Mouse (Mus musculus) limb, embryonic 10.5 days (tissue): ENCODE results near the gene Ccdc158. TPM values are rescaled to one million over a fixed set of nuclear protein-coding genes. Genes with fewer than 3 reads are reported as not detected.

Experiments
- DNase-seq: peaks from one replicate; pipeline ENCODE4 v3.0.0-alpha.2; 2017; ENCODE audit warnings: low spot score
- H3K27ac ChIP-seq: fragments of 300-500 bp; sonication (generic); 2 replicates; pipeline ENCODE4 v1.5.1; 2016; ENCODE audit warnings: mild to moderate bottlenecking
- H3K27me3 ChIP-seq: fragments of 300-500 bp; sonication (generic); 2 replicates; pipeline ENCODE4 v1.6.1; 2016; ENCODE audit warnings: low read depth, mild to moderate bottlenecking; ENCODE audit not compliant: poor library complexity, severe bottlenecking
- H3K36me3 ChIP-seq: fragments of 300-500 bp; sonication (generic); 2 replicates; pipeline ENCODE4 v1.6.1; 2016; ENCODE audit warnings: mild to moderate bottlenecking, moderate library complexity
- H3K4me1 ChIP-seq: fragments of 300-500 bp; sonication (generic); 2 replicates; pipeline ENCODE4 v1.6.1; 2016
- H3K4me3 ChIP-seq: fragments of 300-500 bp; sonication (generic); 2 replicates; pipeline ENCODE4 v1.5.1; 2016; ENCODE audit warnings: mild to moderate bottlenecking, moderate library complexity
- H3K9me3 ChIP-seq: fragments of 300-500 bp; sonication (generic); replicated peaks from 2 replicates; pipeline ENCODE4 v1.6.1; 2016; ENCODE audit warnings: mild to moderate bottlenecking
- WGBS: fragments of 180-500 bp; shearing (Covaris S2); methylation state at CpG from one replicate; pipeline ENCODE4 v1.1.7; 2016; 5-methylcytosine and 5-hydroxymethylcytosine counted together
- polyA plus RNA-seq: library from polyadenylated mRNA; unstranded; fragments of >200 nt; fragmentation: Nextera tagmentation; extraction: Ambion mirVana; gene quantifications from 2 replicates; pipeline ENCODE4 v1.2.1, GENCODE M21; 2016

Ccdc158 gene
- polyA plus RNA-seq, 1 experiment from 2014 or later, result 0.45 TPM

GRCm38 (mm10) chr5:92682621-92683348 lies 7.7 kb upstream of the Ccdc158 start:
- no peaks in the 10 kb centered on the region for H3K36me3 ChIP-seq
- no peaks in the 10 kb centered on the region for H3K9me3 ChIP-seq
- peak; percentile 56 for DNase-seq
- peak overlapping the region; percentile 62 for H3K4me3 ChIP-seq
- H3K4me1 ChIP-seq, result peaks cover 18% of the 10 kb centered on the region
- H3K27me3 ChIP-seq, result 0 out of 2 replicates have a peak, but pooled peaks cover 7% of the 10 kb centered on the region
- under 1% methylated on average over 39 of the region's 39 CpGs for WGBS
- H3K27ac ChIP-seq, result peak overlapping the region; percentile 84

- H3K9me3 ChIP-seq, result no peaks in the 10 kb centered on the region
- whole genome bisulfite sequencing, result 92% methylated on average over 10 of the region's 10 CpGs
- no peak overlapping the region for H3K27ac ChIP-seq
- no peak for DNase-seq
- no peak overlapping the region for H3K4me3 ChIP-seq
- 0 out of 2 replicates have a peak, but pooled peaks cover 7% of the 10 kb centered on the region for H3K27me3 ChIP-seq
- peaks cover 18% of the 10 kb centered on the region for H3K4me1 ChIP-seq
- H3K36me3 ChIP-seq, result no peaks in the 10 kb centered on the region
Measured at GRCm38 (mm10) chr5:92681861-92682260, 6.8 kb upstream of the Ccdc158 start.

GRCm38 (mm10) chr5:92679441-92679840 lies 4.4 kb upstream of the Ccdc158 start:
- Histone ChIP-seq H3K4me3 (no peak overlapping the region), H3K4me1 (peaks cover 31% of the 10 kb centered on the region), H3K27ac (no peak overlapping the region), H3K27me3 (0 out of 2 replicates have a peak, but pooled peaks cover 9% of the 10 kb centered on the region), H3K9me3 (no peaks in the 10 kb centered on the region), H3K36me3 (no peaks in the 10 kb centered on the region)
- 41% methylated on average over 4 of the region's 4 CpGs for WGBS
- no peak for DNase-seq

- H3K4me1 ChIP-seq, result peaks cover 13% of the 10 kb centered on the region
- no peaks in the 10 kb centered on the region for H3K9me3 ChIP-seq
- WGBS, result under 1% methylated on average over 9 of the region's 9 CpGs
- no peak for DNase-seq
- H3K27ac ChIP-seq, result peak overlapping the region; percentile 73
- H3K4me3 ChIP-seq, result peak overlapping the region; percentile 56
- 0 out of 2 replicates have a peak, but pooled peaks cover 6% of the 10 kb centered on the region for H3K27me3 ChIP-seq
- no peaks in the 10 kb centered on the region for H3K36me3 ChIP-seq
Measured at GRCm38 (mm10) chr5:92675574-92675920, 476 bp upstream of the Ccdc158 start.

- Histone ChIP-seq H3K27ac (no peak overlapping the region), H3K27me3 (no peaks in the 10 kb centered on the region), H3K36me3 (no peaks in the 10 kb centered on the region), H3K4me3 (no peak overlapping the region), H3K4me1 (no peaks in the 10 kb centered on the region), H3K9me3 (no peaks in the 10 kb centered on the region)
- 78% methylated on average over 5 of the region's 5 CpGs for WGBS
- no peak for DNase-seq
Measured at GRCm38 (mm10) chr5:92666860-92667259, 8.2 kb downstream of the Ccdc158 start.

GRCm38 (mm10) chr5:92664321-92664720 lies 10.8 kb downstream of the Ccdc158 start:
- H3K27ac ChIP-seq, result no peak overlapping the region
- no peak overlapping the region for H3K4me3 ChIP-seq
- 79% methylated on average over 2 of the region's 2 CpGs for WGBS
- no peaks in the 10 kb centered on the region for H3K9me3 ChIP-seq
- H3K36me3 ChIP-seq, result no peaks in the 10 kb centered on the region
- no peaks in the 10 kb centered on the region for H3K4me1 ChIP-seq
- no peaks in the 10 kb centered on the region for H3K27me3 ChIP-seq
- DNase-seq, result no peak

GRCm38 (mm10) chr5:92656256-92656655 lies 18.8 kb downstream of the Ccdc158 start:
- H3K27me3 ChIP-seq, result no peaks in the 10 kb centered on the region
- no peak overlapping the region for H3K4me3 ChIP-seq
- no peak overlapping the region for H3K27ac ChIP-seq
- peak; percentile 68 for DNase-seq
- WGBS, result 18% methylated on average over 1 of the region's 1 CpGs
- H3K36me3 ChIP-seq, result no peaks in the 10 kb centered on the region
- H3K9me3 ChIP-seq, result no peaks in the 10 kb centered on the region
- H3K4me1 ChIP-seq, result no peaks in the 10 kb centered on the region

GRCm38 (mm10) chr5:92640861-92641260 lies 34.2 kb downstream of the Ccdc158 start:
- no peak overlapping the region for H3K4me3 ChIP-seq
- no peaks in the 10 kb centered on the region for H3K27me3 ChIP-seq
- H3K9me3 ChIP-seq, result no peaks in the 10 kb centered on the region
- WGBS, result 88% methylated on average over 3 of the region's 3 CpGs
- no peak overlapping the region for H3K27ac ChIP-seq
- DNase-seq, result no peak
- H3K4me1 ChIP-seq, result no peaks in the 10 kb centered on the region
- no peaks in the 10 kb centered on the region for H3K36me3 ChIP-seq

GRCm38 (mm10) chr5:92635891-92636290 lies 39.2 kb downstream of the Ccdc158 start:
- no peak overlapping the region for H3K27ac ChIP-seq
- no peaks in the 10 kb centered on the region for H3K4me1 ChIP-seq
- DNase-seq, result no peak
- no peak overlapping the region for H3K4me3 ChIP-seq
- H3K27me3 ChIP-seq, result no peaks in the 10 kb centered on the region
- no peaks in the 10 kb centered on the region for H3K9me3 ChIP-seq
- H3K36me3 ChIP-seq, result no peaks in the 10 kb centered on the region
- 85% methylated on average over 5 of the region's 5 CpGs for WGBS

- Histone ChIP-seq H3K9me3 (no peaks in the 10 kb centered on the region), H3K27me3 (no peaks in the 10 kb centered on the region), H3K36me3 (no peaks in the 10 kb centered on the region), H3K4me1 (no peaks in the 10 kb centered on the region), H3K4me3 (no peak overlapping the region), H3K27ac (no peak overlapping the region)
- WGBS, result 84% methylated on average over 3 of the region's 3 CpGs
- DNase-seq, result no peak
Measured at GRCm38 (mm10) chr5:92634916-92635315, 40.2 kb downstream of the Ccdc158 start.

- Histone ChIP-seq H3K4me3 (no peak overlapping the region), H3K4me1 (no peaks in the 10 kb centered on the region), H3K27ac (no peak overlapping the region), H3K36me3 (no peaks in the 10 kb centered on the region), H3K27me3 (no peaks in the 10 kb centered on the region), H3K9me3 (no peaks in the 10 kb centered on the region)
- 64% methylated on average over 4 of the region's 4 CpGs for WGBS
- DNase-seq, result no peak
Measured at GRCm38 (mm10) chr5:92633526-92633925, 41.5 kb downstream of the Ccdc158 start.

GRCm38 (mm10) chr5:92627896-92628295 lies 47.2 kb downstream of the Ccdc158 start:
- peak; percentile 49 for DNase-seq
- no peaks in the 10 kb centered on the region for H3K36me3 ChIP-seq
- H3K27ac ChIP-seq, result no peak overlapping the region
- no peaks in the 10 kb centered on the region for H3K27me3 ChIP-seq
- no peak overlapping the region for H3K4me3 ChIP-seq
- H3K9me3 ChIP-seq, result no peaks in the 10 kb centered on the region
- H3K4me1 ChIP-seq, result peaks cover 6% of the 10 kb centered on the region; the same call in 1 of the 2 replicates
- WGBS, result 47% methylated on average over 7 of the region's 7 CpGs

GRCm38 (mm10) chr5:92621883-92622282 lies 53.2 kb downstream of the Ccdc158 start:
- Histone ChIP-seq H3K4me1 (no peaks in the 10 kb centered on the region), H3K9me3 (no peaks in the 10 kb centered on the region), H3K4me3 (no peak overlapping the region), H3K27me3 (no peaks in the 10 kb centered on the region), H3K36me3 (no peaks in the 10 kb centered on the region), H3K27ac (no peak overlapping the region)
- 91% methylated on average over 5 of the region's 5 CpGs for WGBS
- DNase-seq, result no peak

GRCm38 (mm10) chr5:92612756-92613155 lies 62.3 kb downstream of the Ccdc158 start:
- Histone ChIP-seq H3K4me1 (no peaks in the 10 kb centered on the region), H3K4me3 (no peak overlapping the region), H3K9me3 (no peaks in the 10 kb centered on the region), H3K36me3 (no peaks in the 10 kb centered on the region), H3K27ac (no peak overlapping the region), H3K27me3 (no peaks in the 10 kb centered on the region)
- WGBS, result 91% methylated on average over 4 of the region's 4 CpGs
- DNase-seq, result no peak
